Mouse (Mus musculus) midbrain, embryonic 13.5 days (tissue): ENCODE data around the gene Zfp30. TPM values are rescaled to one million over a fixed set of nuclear protein-coding genes. Genes with fewer than 3 reads are reported as not detected.

ENCODE experiments used
- ATAC-seq: fragments of 200-750 bp; cut with Nextera tagmentation; 2 replicates; pipeline ENCODE4 v1.8.0; 2017; ENCODE audit warnings: mild to moderate bottlenecking, moderate TSS enrichment, moderate library complexity
- H3K27ac ChIP-seq: fragments of 300-500 bp; sonication (generic); 2 replicates; pipeline ENCODE4 v1.5.1; 2015; ENCODE audit warnings: inconsistent platforms, mild to moderate bottlenecking, moderate library complexity
- H3K27me3 ChIP-seq: fragments of 300-500 bp; sonication (generic); 2 replicates; pipeline ENCODE4 v1.6.1; 2015; ENCODE audit warnings: mild to moderate bottlenecking, inconsistent platforms
- H3K36me3 ChIP-seq: fragments of 300-500 bp; sonication (generic); 2 replicates; pipeline ENCODE4 v1.6.1; 2015; ENCODE audit warnings: mild to moderate bottlenecking, inconsistent platforms
- H3K4me1 ChIP-seq: fragments of 300-500 bp; sonication (generic); replicated peaks from 2 replicates; pipeline ENCODE4 v1.6.1; 2015; ENCODE audit warnings: inconsistent platforms
- H3K4me2 ChIP-seq: fragments of 300-500 bp; sonication (generic); replicated peaks from 2 replicates; pipeline ENCODE4 v1.6.1; 2015; ENCODE audit warnings: moderate library complexity, mild to moderate bottlenecking, inconsistent platforms
- H3K4me3 ChIP-seq: fragments of 300-500 bp; sonication (generic); replicated peaks from 2 replicates; pipeline ENCODE4 v1.5.1; 2015; ENCODE audit warnings: mild to moderate bottlenecking, inconsistent platforms
- H3K9ac ChIP-seq: fragments of 300-500 bp; sonication (generic); replicated peaks from 2 replicates; pipeline ENCODE4 v1.6.1; 2015; ENCODE audit warnings: mild to moderate bottlenecking, inconsistent platforms
- H3K9me3 ChIP-seq: fragments of 300-500 bp; sonication (generic); 2 replicates; pipeline ENCODE4 v1.6.1; 2016; ENCODE audit warnings: mild to moderate bottlenecking, inconsistent platforms
- WGBS: fragments of 180-500 bp; shearing (Covaris S2); methylation state at CpG from one replicate; pipeline ENCODE4 v1.1.7; 2015; 5-methylcytosine and 5-hydroxymethylcytosine counted together
- microRNA counts: library from miRNA; unstranded; fragments of <30 nt; microRNA quantifications from one replicate; lab custom pipeline; 2016
- microRNA-seq: library from miRNA; unstranded; fragments of <30 nt; microRNA quantifications from one replicate; pipeline ENCODE4, GENCODE M21; 2016
- polyA plus RNA-seq: library from polyadenylated mRNA; unstranded; fragments of >200 nt; fragmentation: Nextera tagmentation; extraction: Ambion mirVana; gene quantifications from 2 replicates; pipeline ENCODE4 v1.2.1, GENCODE M21; 2015

The Zfp30 gene
- polyA plus RNA-seq, 1 experiment from 2014 or later, result 14.9 TPM

DNA sequence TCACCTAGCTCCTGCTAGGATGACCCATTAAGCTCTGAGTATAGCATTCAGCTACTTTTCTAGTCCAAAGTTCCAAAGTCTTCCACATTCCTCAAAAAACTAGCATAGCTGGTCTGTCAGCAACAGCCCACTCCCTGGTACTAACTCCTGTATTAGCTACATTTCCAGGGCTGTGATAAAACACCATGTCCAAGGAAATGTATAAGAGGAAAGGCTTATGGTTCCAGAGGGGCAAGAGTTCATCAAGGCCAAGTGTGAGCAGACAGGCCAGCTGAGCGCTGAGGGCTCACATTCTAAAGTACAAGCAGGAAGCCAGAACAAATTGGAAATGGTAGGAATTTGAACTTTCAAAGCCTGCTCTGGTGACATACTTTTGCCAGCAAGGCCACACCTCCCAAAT lies 58.3 kb downstream of the Zfp30 start:
- ATAC-seq, result no peak
- Histone ChIP-seq H3K4me3 (no peak overlapping the region), H3K36me3 (peaks cover 56% of the 10 kb centered on the region), H3K9me3 (no peaks in the 10 kb centered on the region), H3K4me1 (no peaks in the 10 kb centered on the region), H3K27ac (no peak overlapping the region), H3K9ac (no peak overlapping the region), H3K27me3 (no peaks in the 10 kb centered on the region), H3K4me2 (no peak overlapping the region)
- WGBS, result 100% methylated on average over 1 of the region's 1 CpGs

MicroRNA genes within 50 kb of the gene (microRNA counts, 519-probe panel; counts per million panel counts)
- 110 counts per million, percentile 56 among the panel's probes with 10 or more counts for microRNA mmu-miR-1964 (lab: Ali Mortazavi, UCI)

Small RNA genes within 50 kb of the gene (microRNA-seq; reads per million reads assigned to microRNA genes)
- 3.1 reads per million, percentile 11 among the genes with 10 or more reads in this experiment for gene Mir1964

Other genes with a start within 250 kb of the Zfp30 start
- 0.32 and 0.59 TPM in 2 replicates for gene Catsperg2, start 57.0 kb upstream of the Zfp30 start, polyA plus RNA-seq
- gene Zfp84, start 15.4 kb upstream of the Zfp30 start, polyA plus RNA-seq, result 17.7 and 19.0 TPM in 2 replicates
- 29.7 and 29.9 TPM in 2 replicates for gene Zfp790, start 32.1 kb downstream of the Zfp30 start, polyA plus RNA-seq
- gene Zfp940, start 69.7 kb downstream of the Zfp30 start, polyA plus RNA-seq, result 12.8 and 14.4 TPM in 2 replicates
- gene Zfp420, start 76.0 kb downstream of the Zfp30 start, polyA plus RNA-seq, result 18.3 and 19.9 TPM in 2 replicates
- 14.8 and 15.6 TPM in 2 replicates for gene Zfp27, start 122.6 kb downstream of the Zfp30 start, polyA plus RNA-seq
- gene Zfp383, start 124.2 kb downstream of the Zfp30 start, polyA plus RNA-seq, result 8.7 and 8.9 TPM in 2 replicates
- gene Zfp74, start 170.1 kb downstream of the Zfp30 start, polyA plus RNA-seq, result 19.9 and 20.5 TPM in 2 replicates
- gene Zfp568, start 200.0 kb downstream of the Zfp30 start, polyA plus RNA-seq, result 6.8 and 7.7 TPM in 2 replicates